Mouse (Mus musculus) ZHBTc4 (cell line): ENCODE data around the gene Akap13.
"Not testable (repeated sequence)": the region's sequence is repeated elsewhere in the genome, so short reads cannot be mapped to it uniquely, and the experiment has no call there.

Experiments used
- DNase-seq: peaks from one replicate; pipeline ENCODE4 v3.0.0-alpha.2; 2011; ENCODE audit warnings: low read depth, low spot score

Gene Akap13

GRCm38 (mm10) chr7:75791092-75791837 is 335.9 kb downstream of the Akap13 start:
- DNase-seq, result not testable (repeated sequence)

- DNase-seq, result no peak
Measured at GRCm38 (mm10) chr7:75793091-75793490, 337.8 kb downstream of the Akap13 start.

GRCm38 (mm10) chr7:75793654-75794335 is 338.5 kb downstream of the Akap13 start:
- DNase-seq, result no peak

- no peak for DNase-seq
Measured at GRCm38 (mm10) chr7:75795106-75795505, 339.8 kb downstream of the Akap13 start.

GRCm38 (mm10) chr7:75796474-75796873 is 341.1 kb downstream of the Akap13 start:
- no peak for DNase-seq

GRCm38 (mm10) chr7:75800530-75800929 is 345.2 kb downstream of the Akap13 start:
- DNase-seq, result no peak

- DNase-seq, result no peak
Measured at GRCm38 (mm10) chr7:75801022-75801421, 345.7 kb downstream of the Akap13 start.

- peak; percentile 84 for DNase-seq
Measured at GRCm38 (mm10) chr7:75801621-75802358, 346.5 kb downstream of the Akap13 start.

GRCm38 (mm10) chr7:75802887-75803286 is 347.6 kb downstream of the Akap13 start:
- peak; percentile 68 for DNase-seq
